Mouse (Mus musculus) erythroid progenitor cell, adult 5-6 weeks (primary cell): ENCODE results near the gene Gm7030. TPM values are rescaled to one million over a fixed set of nuclear protein-coding genes. Genes with fewer than 3 reads are reported as not detected.
"Not testable (repeated sequence)": the region's sequence is repeated elsewhere in the genome, so short reads cannot be mapped to it uniquely, and the experiment has no call there.

Experiments used
- ATAC-seq: replicated peaks from 2 replicates; pipeline ENCODE4 v1.8.0; 2016; ENCODE audit warnings: moderate number of reproducible peaks, mild to moderate bottlenecking, moderate TSS enrichment, inconsistent platforms; ENCODE audit not compliant: poor library complexity, low FRiP score, severe bottlenecking
- total RNA-seq, 2 experiments: library from RNA; stranded (forward) in 1 of 2; stranded (reverse) in 1 of 2; fragments of 150-400 nt in 1 of 2; fragments of 186-747, 209-891 nt in 1 of 2; gene quantifications; 2 replicates each; pipeline versions ENCODE4 v1.2.3 to v1.2.4; 2015 to 2017; ENCODE audit warnings: low replicate concordance in 2 of 2

Gm7030 gene
- total RNA-seq, 2 experiments from 2014 or later: not detected

DNA sequence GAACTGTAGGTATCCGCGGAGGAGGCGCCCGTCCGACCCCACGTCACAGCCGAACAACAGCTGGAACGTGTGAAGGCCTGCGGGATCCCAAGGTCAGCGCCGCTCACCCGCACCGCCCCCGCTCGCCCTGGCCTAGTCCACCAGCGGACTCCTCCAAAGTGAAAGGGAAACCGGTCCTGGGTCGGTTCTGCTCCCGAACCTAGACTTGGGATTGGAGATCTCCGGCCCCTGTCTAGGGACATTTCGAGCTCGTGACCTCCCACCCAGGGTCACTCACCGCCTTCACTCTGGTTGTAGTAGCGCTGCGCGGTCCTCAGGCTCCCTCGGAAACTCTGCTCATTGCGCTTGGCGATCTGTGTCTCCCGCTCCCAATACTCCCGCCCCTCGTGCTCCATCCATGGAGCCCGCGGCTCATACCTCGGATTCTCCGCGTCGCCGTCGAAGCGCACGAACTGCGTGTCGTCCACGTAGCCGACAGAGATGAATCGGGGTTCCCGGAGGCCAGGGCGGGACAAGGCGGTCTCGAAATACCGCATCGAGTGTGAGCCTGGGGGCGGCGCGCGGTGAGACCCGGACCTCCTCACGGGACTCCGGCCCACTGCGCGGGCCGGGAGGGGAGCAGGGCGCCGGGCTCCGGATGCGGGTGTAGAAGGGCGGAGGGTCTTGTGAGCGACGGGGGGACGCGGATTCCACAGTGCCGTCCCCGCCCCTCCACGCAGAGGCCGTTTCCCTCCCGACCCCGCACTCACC lies 16.1 kb upstream of the Gm7030 start:
- no peak for ATAC-seq

DNA sequence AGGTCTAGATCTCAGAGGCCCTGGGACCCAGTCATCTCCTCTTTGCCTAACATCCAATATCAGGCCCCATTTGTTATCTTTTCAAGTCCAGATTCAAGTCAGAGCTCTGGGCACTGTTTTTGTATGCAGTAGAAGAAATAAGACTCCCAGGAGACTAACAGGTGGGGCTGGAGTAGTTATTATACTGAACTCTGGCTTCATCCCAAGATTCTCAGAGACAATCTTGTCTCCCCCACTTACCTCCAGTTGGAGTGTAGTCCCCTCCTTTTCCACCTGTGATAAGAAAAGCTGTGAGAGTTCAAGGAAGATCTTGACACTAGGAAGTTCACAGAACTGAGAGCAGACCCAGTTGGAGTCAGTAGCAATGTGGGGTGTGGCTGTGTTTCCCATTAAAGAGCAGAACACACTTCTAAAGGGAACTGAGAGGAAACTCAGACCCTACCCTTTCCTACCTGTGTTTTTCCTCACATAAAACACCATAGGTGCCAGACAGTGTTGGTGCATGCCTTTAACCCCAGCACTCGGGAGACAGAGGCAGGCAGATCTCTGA lies 7.1 kb upstream of the Gm7030 start:
- ATAC-seq: not testable (repeated sequence)

DNA sequence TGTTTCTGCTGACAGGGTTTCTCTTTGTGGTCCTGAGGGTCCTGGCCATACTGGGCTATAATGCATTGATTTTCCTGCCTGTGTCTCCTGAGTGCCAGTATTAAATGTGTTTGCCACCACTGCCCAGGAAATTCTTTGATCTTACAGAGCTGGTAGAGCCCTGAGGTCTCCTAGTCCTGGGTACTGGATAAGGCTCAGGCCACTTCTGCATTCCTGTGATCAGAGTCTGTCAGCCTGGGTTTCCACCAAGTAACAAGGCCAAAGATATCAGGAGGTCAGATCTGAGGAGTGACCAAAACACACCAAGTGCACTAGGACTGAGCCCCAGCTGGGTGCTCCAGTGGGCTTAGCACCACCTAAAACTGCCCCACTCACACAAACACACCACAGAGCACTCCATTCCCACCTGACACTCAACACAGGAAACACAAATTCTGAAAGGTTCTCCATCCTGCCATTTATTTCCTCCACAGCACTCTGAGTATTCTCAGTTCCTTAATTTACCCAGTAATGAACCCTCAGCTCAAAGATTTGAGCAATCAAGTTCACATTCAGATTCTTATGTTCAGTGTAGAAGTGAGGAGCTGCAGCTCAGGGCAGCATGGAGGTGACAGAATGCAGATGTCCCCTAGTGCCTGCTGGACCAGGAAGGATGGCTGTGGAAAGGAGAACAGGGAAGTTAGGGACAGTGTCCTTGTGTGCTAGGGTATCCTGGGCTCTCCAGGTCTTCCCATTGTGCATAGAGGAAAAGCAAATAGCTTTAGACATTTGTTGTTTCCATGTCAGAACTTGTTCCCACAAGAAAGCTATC lies 6.4 kb upstream of the Gm7030 start:
- ATAC-seq: not testable (repeated sequence)

- no peak for ATAC-seq
Measured at GRCm38 (mm10) chr17:36131516-36132265, 2.5 kb upstream of the Gm7030 start.

GRCm38 (mm10) chr17:36128525-36128924 lies 700 bp downstream of the Gm7030 start:
- ATAC-seq: not testable (repeated sequence)

DNA sequence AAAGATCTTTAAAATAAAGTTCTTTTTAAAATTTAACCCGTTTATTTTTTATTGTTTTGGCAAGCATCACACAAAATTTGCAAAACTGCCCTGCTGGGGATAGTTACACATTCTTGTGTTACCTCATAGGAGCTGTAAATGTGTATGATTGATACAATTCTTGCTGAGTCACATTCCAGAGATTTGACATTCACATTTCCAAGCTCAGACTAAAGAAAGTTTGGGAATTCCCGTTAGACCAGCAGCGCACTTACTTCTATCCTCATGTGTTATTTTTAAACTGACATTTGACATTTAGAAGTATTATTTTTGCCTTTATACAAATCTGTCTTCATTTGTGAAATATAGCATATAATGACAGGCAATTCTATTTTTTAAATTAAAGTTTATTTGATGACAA lies 5.1 kb downstream of the Gm7030 start:
- not testable (repeated sequence) for ATAC-seq

- peak; percentile 92 for ATAC-seq
Measured at GRCm38 (mm10) chr17:36121352-36122020, 7.7 kb downstream of the Gm7030 start, which contains the start of gene Gm19684. Gene Gm19684 (plus strand): TSS chr17:36121678.

DNA sequence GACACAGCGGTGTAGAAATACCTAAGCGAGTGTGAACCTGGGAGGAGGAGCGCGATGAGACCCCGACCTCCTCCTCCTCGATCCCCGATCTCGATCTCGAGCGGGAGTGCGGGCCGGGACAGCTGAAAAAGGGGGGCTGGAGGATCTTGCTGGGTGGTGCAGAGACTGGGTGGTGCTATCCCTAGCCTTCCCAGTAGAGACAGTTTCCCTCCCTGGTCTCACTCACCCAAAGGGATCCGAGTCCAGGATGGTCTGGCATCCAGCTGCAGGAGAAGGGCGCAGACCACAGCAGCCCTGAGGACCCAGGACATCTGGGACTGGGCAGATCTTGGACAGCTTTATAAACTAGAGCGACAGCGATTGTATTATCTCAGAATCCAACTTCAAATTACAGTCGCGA lies 8.4 kb downstream of the Gm7030 start:
- peak; percentile 46 for ATAC-seq

DNA sequence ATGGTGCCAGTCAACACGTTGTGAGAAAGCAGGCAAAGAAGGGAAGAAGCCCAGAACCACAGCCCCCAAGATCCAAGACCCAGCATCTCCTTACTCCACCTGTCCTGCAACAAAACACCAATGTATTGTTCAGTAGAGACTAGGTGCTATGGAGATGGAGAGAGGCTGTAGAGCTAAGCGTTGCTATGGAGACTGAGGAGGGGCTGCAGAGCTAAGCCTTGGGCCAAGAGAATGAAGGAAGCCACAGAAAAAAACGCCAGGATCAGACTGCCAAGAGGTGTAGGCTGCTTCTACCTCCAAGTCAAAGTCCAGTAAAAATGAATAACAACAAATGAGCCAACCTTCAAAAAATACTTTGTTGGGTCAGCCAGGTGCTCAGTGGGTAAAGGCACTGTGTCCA lies 12.7 kb downstream of the Gm7030 start:
- ATAC-seq: not testable (repeated sequence)

DNA sequence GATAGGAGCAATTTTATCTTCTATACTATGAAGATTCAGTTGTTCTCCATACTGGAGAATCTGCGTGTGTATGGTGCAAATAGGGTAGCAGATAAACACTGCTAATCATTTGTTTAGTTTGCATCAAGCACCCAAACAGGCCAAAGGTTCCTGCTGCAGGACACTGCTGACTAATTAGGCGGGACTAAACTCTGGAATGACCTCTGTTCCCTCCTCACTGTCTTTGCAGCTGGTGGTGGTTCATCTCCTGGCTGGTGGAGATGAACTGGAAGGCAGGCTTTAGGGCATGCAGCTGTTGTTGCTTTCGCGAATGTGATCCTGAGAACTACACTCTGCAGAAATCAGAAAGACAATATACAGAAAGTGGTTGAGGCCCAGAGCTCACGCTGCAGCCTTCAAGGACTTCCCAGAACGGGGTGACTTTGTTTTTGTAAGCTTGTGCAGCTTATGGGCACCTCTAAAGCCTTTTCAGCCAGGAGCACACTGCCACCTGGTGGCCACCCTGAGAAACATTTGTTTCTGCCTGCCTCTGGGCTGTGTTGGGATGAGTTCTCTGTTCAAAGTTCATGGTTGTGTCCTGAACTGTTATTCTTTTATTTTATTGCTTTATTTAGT lies 15.1 kb downstream of the Gm7030 start:
- peak; percentile 70 for ATAC-seq

- not testable (repeated sequence) for ATAC-seq
Measured at GRCm38 (mm10) chr17:36111510-36111868, 17.7 kb downstream of the Gm7030 start.

DNA sequence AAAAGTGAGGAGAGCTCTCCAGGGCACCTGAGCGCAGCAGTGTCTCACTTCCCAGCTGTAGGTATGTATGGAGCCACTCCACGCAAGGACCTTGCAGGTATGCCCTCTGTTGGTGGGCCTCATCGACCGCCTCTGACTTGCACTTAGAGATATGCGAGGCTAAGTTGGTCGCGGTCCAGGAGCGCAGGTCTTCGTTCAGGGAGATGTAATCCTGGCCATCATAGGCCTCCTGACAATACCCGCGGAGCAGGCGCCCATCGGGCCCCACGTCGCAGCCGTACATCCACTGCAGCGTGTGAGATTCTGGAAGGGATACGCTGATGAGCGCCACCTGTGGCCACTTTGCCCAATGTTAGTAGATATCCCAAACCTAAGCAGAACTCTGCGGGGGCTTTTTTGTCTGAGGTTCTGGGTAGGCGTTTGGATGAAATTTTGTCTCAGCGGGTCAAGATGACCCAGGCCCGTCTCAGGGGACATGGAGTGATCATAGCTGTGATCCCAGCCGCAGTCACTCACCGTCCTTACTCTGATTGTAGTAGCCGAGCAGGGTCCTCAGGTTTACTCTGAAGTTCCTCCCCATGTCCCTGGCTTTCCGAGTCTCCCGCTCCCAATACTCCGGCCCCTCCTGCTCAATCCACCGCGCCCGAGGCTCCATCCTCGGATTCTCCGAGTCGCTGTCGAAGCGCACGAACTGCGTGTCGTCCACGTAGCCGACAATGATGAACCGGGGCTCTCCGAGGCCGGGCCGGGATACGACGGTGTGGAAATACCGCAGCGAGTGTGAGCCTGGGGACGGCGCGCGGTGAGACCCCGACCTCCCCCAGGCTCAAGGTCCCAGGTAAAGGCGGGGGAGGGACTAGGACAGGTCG lies 18.4 kb downstream of the Gm7030 start:
- ATAC-seq: peak; percentile 94

DNA sequence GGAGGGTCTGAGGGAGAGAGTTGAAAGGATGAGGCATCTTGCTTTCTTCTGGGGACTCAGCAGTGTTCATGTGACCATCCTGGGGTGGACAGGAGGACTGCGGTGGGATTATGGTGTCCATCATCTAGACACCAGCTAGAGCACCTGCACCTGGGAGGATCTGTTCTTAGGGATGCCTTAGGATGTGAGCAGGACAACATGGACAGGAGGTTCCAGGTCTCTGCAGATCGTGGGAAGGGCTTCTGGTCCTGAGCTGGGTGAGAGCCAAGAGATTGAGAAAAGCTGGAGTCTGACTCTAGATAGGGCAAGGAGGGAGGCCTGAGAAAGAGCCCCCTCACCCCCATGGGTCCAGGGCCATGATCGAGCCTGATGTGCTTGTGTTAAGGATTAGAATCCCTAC lies 19.1 kb downstream of the Gm7030 start:
- ATAC-seq: not testable (repeated sequence)

DNA sequence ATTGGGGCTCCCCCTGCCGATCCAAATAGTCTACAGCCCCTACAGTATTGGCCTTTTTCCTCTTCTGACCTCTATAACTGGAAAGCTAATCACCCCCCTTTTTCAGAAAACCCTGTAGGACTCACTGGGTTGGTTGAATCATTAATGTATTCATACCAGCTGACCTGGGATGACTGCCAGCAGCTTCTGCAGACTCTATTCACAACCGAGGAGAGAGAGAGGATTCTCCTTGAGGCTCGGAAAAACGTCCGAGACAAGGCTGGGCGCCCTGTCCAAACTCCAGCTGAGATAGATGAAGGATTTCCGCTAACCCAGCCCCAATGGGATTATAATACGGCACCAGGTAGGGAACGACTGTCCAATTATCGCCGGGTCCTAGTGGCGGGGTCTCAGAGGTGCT lies 27.1 kb downstream of the Gm7030 start:
- ATAC-seq: not testable (repeated sequence)

- ATAC-seq: not testable (repeated sequence)
Measured at GRCm38 (mm10) chr17:36099603-36100002, 29.6 kb downstream of the Gm7030 start.

DNA sequence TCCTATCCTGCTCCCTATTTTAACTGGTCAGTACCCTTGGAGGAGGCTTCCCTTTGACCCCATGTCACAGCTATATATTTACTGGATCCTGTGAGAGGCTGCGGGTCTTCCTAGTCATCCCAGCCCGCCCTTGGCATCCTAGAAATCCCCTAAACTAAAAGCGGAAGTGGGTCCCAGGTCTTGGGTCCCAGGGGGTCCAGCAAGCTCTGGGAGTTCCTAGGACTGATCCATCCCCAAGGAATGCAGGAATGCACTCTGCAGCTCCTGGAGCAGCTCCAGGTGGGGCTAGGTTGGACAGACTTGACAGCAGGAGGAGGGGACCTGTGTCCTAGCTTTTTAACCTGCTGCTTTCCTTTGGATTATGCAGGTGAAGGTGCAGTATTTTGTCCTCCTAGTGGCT lies 35.3 kb downstream of the Gm7030 start:
- no peak for ATAC-seq

GRCm38 (mm10) chr17:36092520-36092919 lies 36.7 kb downstream of the Gm7030 start:
- not testable (repeated sequence) for ATAC-seq

- ATAC-seq: not testable (repeated sequence)
Measured at GRCm38 (mm10) chr17:36091933-36092332, 37.3 kb downstream of the Gm7030 start.
